In the genomic region with DNA sequence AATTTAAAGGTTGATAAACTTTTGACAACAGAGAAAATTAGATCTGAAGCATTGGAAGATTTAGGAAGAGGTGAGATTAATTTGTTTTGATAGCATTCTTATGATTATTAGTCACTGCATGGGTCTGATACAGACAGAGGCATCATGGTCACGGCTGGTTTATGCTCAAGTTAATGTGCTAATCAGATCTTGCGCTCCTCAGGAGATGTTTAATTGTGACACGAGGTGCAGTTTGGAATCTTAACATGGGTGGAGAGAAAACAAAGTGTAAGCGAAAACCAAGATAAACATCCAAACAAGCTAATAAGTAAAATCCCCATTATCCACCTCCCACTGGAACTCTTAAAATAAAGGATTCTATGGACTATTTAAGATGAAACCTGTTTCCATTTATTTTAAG, we compare ENCODE assay signal across 16 mouse cellular contexts. TPM values are rescaled to one million over a fixed set of nuclear protein-coding genes. Genes with fewer than 3 reads are reported as not detected.
"Had no signal": no experiment of that assay in that cellular context is flagged by ENCODE, and none has a peak within 500 bp of the region (broad histone marks: within the 10 kb centered on the region; RNA-seq: fewer than 3 reads in every experiment).

No protein-coding gene starts in this region.

- H3K4me1 ChIP-seq: stomach, embryonic 15.5 days had no signal

- H3K9me3 ChIP-seq: neural tube, embryonic 15.5 days; stomach, embryonic 15.5 days had no signal

- H3K27me3 ChIP-seq: neural tube, embryonic 15.5 days; stomach, embryonic 15.5 days had no signal

- H3K36me3 ChIP-seq: neural tube, embryonic 15.5 days had no signal

- H3K4me2 ChIP-seq: neural tube, embryonic 15.5 days; stomach, embryonic 15.5 days had no signal

- H3K9ac ChIP-seq: neural tube, embryonic 15.5 days; stomach, embryonic 15.5 days had no signal

- DNase-seq: retina, postnatal 1 day; right cerebral cortex, adult 18-20 months; right cerebral cortex, postnatal 14 days; right cerebral cortex, postnatal 25 days; right cerebral cortex, postnatal 4 days; spleen, adult 18-20 months; thymus, adult 18-20 months; thymus, adult 2 months; thymus, postnatal 14 days; thymus, postnatal 25 days; thymus, postnatal 36 days; thymus, postnatal 4 days had no signal

- H3K27ac ChIP-seq: neural tube, embryonic 15.5 days; stomach, embryonic 15.5 days; stomach, postnatal 0 days had no signal

- H3K4me3 ChIP-seq: neural tube, embryonic 15.5 days; stomach, embryonic 15.5 days had no signal

RNA-seq across cellular contexts. Expression of gene Nox4, which starts 6.2 kb away (rescaled TPM):
- total RNA-seq: neutrophil, adult 5-6 weeks had no signal
